Mouse (Mus musculus): ENCODE data around the gene Camk2g. TPM values are rescaled to one million over a fixed set of nuclear protein-coding genes. Genes with fewer than 3 reads are reported as not detected.

Camk2g gene
- polyA plus RNA-seq, 1 experiment from 2014 or later = 63.5 TPM

DNA sequence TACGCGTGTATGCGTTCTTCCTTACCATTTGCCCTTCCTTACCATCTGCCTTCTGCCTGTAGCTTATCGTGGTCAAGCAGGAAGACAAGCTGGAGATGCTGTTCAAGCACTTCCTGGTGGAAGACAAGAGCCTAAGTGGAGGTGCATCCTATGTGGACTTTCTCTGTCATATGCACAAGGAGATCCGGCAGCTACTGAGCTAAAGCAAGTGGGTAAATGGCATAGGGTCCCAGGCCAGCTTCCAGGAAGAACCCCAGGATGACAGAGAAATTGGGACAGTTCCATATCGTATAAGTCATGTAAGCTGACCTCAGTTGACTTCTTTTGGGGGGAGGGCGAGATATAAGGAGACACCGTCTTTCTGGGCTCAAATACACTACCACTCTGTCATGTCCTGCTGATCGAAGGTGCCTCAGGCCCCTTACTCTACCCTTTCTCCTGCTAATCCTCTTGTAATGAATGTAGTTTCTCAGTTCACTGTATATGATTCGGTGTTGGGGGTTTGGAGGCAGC lies 100.2 kb downstream of the Camk2g start:
- H3K27me3 ChIP-seq = no peaks in the 10 kb centered on the region
- ATAC-seq (ENCODE audit: low FRiP score, low read depth) = no peak
- H3K9ac ChIP-seq = no peak overlapping the region
- no peak overlapping the region for H3K4me2 ChIP-seq (replicated peaks)
- H3K4me3 ChIP-seq = 0 out of 2 replicates have a peak overlapping the region, but pooled peaks have one; percentile 82
- H3K36me3 ChIP-seq = peaks cover 66% of the 10 kb centered on the region
- no peak overlapping the region for H3K27ac ChIP-seq
- WGBS = 93% methylated on average over 10 of the region's 10 CpGs
- H3K9me3 ChIP-seq = no peaks in the 10 kb centered on the region
- H3K4me1 ChIP-seq = peaks cover 38% of the 10 kb centered on the region

DNA sequence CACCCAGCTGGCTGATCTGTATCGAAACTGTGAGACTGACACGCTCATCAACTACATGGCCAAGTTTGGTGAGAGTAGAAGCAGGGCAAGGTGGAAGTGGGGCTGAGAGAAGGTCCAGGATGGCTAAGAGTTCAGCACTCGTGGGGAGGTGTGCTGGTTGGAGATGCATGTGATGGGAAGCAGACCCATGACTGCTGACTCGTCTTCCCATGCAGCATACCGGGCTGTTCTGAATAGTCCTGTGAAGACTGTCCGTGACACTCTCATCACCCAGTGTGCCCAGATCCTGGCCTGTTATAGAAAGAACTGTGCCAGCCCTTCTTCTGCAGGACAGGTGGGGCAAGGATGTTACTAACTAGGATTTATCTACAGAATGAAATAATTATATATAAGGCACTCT lies 102.1 kb downstream of the Camk2g start:
- no peak overlapping the region for H3K9ac ChIP-seq
- no peak for ATAC-seq (ENCODE audit: low FRiP score, low read depth)
- H3K27ac ChIP-seq = no peak overlapping the region
- 93% methylated on average over 6 of the region's 6 CpGs for WGBS
- peaks cover 77% of the 10 kb centered on the region for H3K36me3 ChIP-seq
- no peaks in the 10 kb centered on the region for H3K9me3 ChIP-seq
- peaks cover 20% of the 10 kb centered on the region for H3K4me1 ChIP-seq
- no peak overlapping the region for H3K4me2 ChIP-seq (replicated peaks)
- H3K4me3 ChIP-seq = no peak overlapping the region
- H3K27me3 ChIP-seq = no peaks in the 10 kb centered on the region

DNA sequence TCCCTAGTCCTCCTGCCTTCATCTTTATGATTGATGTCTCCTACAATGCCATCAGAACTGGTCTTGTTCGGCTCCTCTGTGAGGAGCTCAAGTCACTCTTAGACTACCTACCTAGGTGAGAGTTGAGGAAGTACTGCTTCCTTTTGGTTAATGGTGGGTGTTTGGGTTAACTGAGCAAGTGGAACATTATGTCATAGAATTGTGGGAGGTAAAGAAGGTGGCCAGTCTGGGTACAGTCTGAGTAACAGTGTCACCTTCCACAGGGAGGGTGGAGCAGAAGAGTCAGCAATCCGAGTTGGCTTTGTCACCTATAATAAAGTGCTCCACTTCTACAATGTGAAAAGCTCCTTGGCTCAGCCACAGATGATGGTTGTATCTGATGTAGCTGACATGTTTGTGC lies 104.9 kb downstream of the Camk2g start:
- WGBS = 91% methylated on average over 2 of the region's 2 CpGs
- Histone ChIP-seq H3K27me3 (no peaks in the 10 kb centered on the region), H3K4me3 (no peak overlapping the region), H3K36me3 (peaks cover 99% of the 10 kb centered on the region), H3K4me2 (replicated peaks) (no peak overlapping the region), H3K9ac (no peak overlapping the region), H3K9me3 (no peaks in the 10 kb centered on the region), H3K4me1 (peaks cover 2% of the 10 kb centered on the region; the same call in 1 of the 2 replicates), H3K27ac (no peak overlapping the region)
- no peak for ATAC-seq (ENCODE audit: low FRiP score, low read depth)

DNA sequence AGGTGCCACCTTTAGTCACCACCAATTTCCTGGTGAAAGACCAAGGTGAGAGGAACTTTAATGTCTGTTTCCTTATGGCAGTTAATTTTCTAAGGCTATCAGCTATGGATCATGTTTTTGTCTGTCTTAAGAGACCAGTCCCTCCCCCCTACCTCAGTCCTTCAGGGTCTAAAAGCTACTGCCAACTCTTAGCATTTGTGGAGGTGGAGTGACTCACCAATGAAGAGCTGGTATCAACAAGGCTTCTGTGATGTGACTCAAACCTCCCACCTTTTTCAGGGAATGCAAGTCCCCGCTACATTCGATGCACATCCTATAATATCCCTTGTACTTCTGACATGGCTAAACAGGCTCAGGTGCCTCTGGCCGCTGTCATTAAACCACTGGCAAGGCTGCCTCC lies 107.3 kb downstream of the Camk2g start:
- no peaks in the 10 kb centered on the region for H3K9me3 ChIP-seq
- no peaks in the 10 kb centered on the region for H3K4me1 ChIP-seq
- no peak overlapping the region for H3K4me3 ChIP-seq
- no peak for ATAC-seq (ENCODE audit: low FRiP score, low read depth)
- H3K4me2 ChIP-seq (replicated peaks) = no peak overlapping the region
- H3K27ac ChIP-seq = no peak overlapping the region
- H3K27me3 ChIP-seq = no peaks in the 10 kb centered on the region
- H3K36me3 ChIP-seq = peaks cover 99% of the 10 kb centered on the region
- no peak overlapping the region for H3K9ac ChIP-seq
- 93% methylated on average over 3 of the region's 3 CpGs for WGBS

Small RNA genes within 50 kb of the gene (microRNA-seq; reads per million reads assigned to microRNA genes)
- not detected for gene Mir6946

Other genes with a start within 250 kb of the Camk2g start
- 59.8 and 60.5 TPM in 2 replicates for gene Ppp3cb, start 247.5 kb downstream of the Camk2g start, polyA plus RNA-seq (2015; fragmentation: Nextera tagmentation; extraction: Ambion mirVana)
- gene Usp54, start 153.0 kb downstream of the Camk2g start, polyA plus RNA-seq (2015; fragmentation: Nextera tagmentation; extraction: Ambion mirVana) = 7.3 and 9.1 TPM in 2 replicates
- gene Myoz1, start 137.5 kb downstream of the Camk2g start, polyA plus RNA-seq (2015; fragmentation: Nextera tagmentation; extraction: Ambion mirVana) = 2.4 and 2.8 TPM in 2 replicates
- gene Synpo2l, start 125.7 kb downstream of the Camk2g start, polyA plus RNA-seq (2015; fragmentation: Nextera tagmentation; extraction: Ambion mirVana) = 19.6 and 20.8 TPM in 2 replicates
- gene Sec24c, start 119.8 kb downstream of the Camk2g start, polyA plus RNA-seq (2015; fragmentation: Nextera tagmentation; extraction: Ambion mirVana) = 85.0 and 90.7 TPM in 2 replicates
- gene Fut11, start 99.1 kb downstream of the Camk2g start, polyA plus RNA-seq (2015; fragmentation: Nextera tagmentation; extraction: Ambion mirVana) = 27.4 and 28.5 TPM in 2 replicates
- gene Chchd1, start 91.1 kb downstream of the Camk2g start, polyA plus RNA-seq (2015; fragmentation: Nextera tagmentation; extraction: Ambion mirVana) = 194 and 196 TPM in 2 replicates
- 40.3 and 43.1 TPM in 2 replicates for gene Zswim8, start 86.5 kb downstream of the Camk2g start, polyA plus RNA-seq (2015; fragmentation: Nextera tagmentation; extraction: Ambion mirVana)
- gene Ndst2, start 59.5 kb downstream of the Camk2g start, polyA plus RNA-seq (2015; fragmentation: Nextera tagmentation; extraction: Ambion mirVana) = 27.9 and 30.5 TPM in 2 replicates
- 2.9 and 3.0 TPM in 2 replicates for gene Plau, start 42.6 kb upstream of the Camk2g start, polyA plus RNA-seq (2015; fragmentation: Nextera tagmentation; extraction: Ambion mirVana)
- 47.7 and 58.8 TPM in 2 replicates for gene Vcl, start 135.3 kb upstream of the Camk2g start, polyA plus RNA-seq (2015; fragmentation: Nextera tagmentation; extraction: Ambion mirVana)